Mouse (Mus musculus) ES-Bruce4 (cell line): Measurements from ENCODE around the gene Cnmd. TPM values are rescaled to one million over a fixed set of nuclear protein-coding genes. Genes with fewer than 3 reads are reported as not detected.
A peak's percentile ranks its signal among the peaks of the same experiment; 100 is the strongest.

ENCODE experiments used
- H3K27ac ChIP-seq: 2 replicates; pipeline ENCODE4 v1.5.1; 2012; ENCODE audit warnings: low read length, inconsistent platforms; ENCODE audit not compliant: insufficient read depth
- H3K27me3 ChIP-seq: 2 replicates; pipeline ENCODE4 v1.6.1; 2012; ENCODE audit warnings: mild to moderate bottlenecking, low read length, inconsistent platforms; ENCODE audit not compliant: control insufficient read depth, poor library complexity, insufficient read depth, severe bottlenecking
- H3K36me3 ChIP-seq: 2 replicates; pipeline ENCODE4 v1.6.1; 2012; ENCODE audit warnings: inconsistent platforms, mild to moderate bottlenecking, low read length, moderate library complexity; ENCODE audit not compliant: control insufficient read depth, poor library complexity, insufficient read depth, severe bottlenecking
- H3K4me1 ChIP-seq: one replicate; pipeline ENCODE4 v1.8.1; 2011; ENCODE audit warnings: low read length; ENCODE audit not compliant: control insufficient read depth, insufficient read depth
- H3K4me3 ChIP-seq: 2 replicates; pipeline ENCODE4 v1.5.1; 2011; ENCODE audit warnings: low read depth, mild to moderate bottlenecking, low read length
- H3K9ac ChIP-seq: 2 replicates; pipeline ENCODE4 v1.6.1; 2012; ENCODE audit warnings: low read depth, mild to moderate bottlenecking, inconsistent platforms; ENCODE audit not compliant: poor library complexity, severe bottlenecking
- H3K9me3 ChIP-seq: replicated peaks from 2 replicates; pipeline ENCODE4 v1.6.1; 2012; ENCODE audit warnings: mild to moderate bottlenecking, low read length, inconsistent platforms; ENCODE audit not compliant: control insufficient read depth, poor library complexity, insufficient read depth, severe bottlenecking
- CTCF ChIP-seq: IDR thresholded peaks from one replicate; pipeline ENCODE4 v1.8.1; 2011; ENCODE audit warnings: low read depth, low read length
- EP300 ChIP-seq: IDR thresholded peaks from 2 replicates; pipeline ENCODE4 v1.6.1; 2011; ENCODE audit warnings: low read depth, low read length; ENCODE audit not compliant: insufficient read depth
- POLR2A ChIP-seq: IDR thresholded peaks from one replicate; pipeline ENCODE4 v1.8.1; 2011; ENCODE audit warnings: low read length; ENCODE audit not compliant: insufficient read depth
- polyA plus RNA-seq: library from polyadenylated mRNA; stranded (reverse); fragments of >200 nt; gene quantifications from 2 replicates; pipeline ENCODE4 v1.2.4, GENCODE M21; 2011; ENCODE audit warnings: low read depth; ENCODE audit not compliant: missing spikeins, insufficient read depth, insufficient read length

Cnmd gene
- polyA plus RNA-seq, 1 experiment, result not detected

- no peak overlapping the region for H3K4me3 ChIP-seq
- no peaks in the 10 kb centered on the region for H3K36me3 ChIP-seq
- H3K4me1 ChIP-seq, result no peaks in the 10 kb centered on the region
- H3K9me3 ChIP-seq, result no peaks in the 10 kb centered on the region
- no peak overlapping the region for H3K9ac ChIP-seq
- no peak for TF ChIP-seq POLR2A
- no peak for TF ChIP-seq EP300
- no peak for TF ChIP-seq CTCF
- H3K27ac ChIP-seq, result no peak overlapping the region
- no peaks in the 10 kb centered on the region for H3K27me3 ChIP-seq
These were observed 10.6 kb upstream of the Cnmd start for GRCm38 (mm10) chr14:79672567-79672966.

GRCm38 (mm10) chr14:79671008-79671407 lies 9.0 kb upstream of the Cnmd start:
- Histone ChIP-seq H3K27me3 (no peaks in the 10 kb centered on the region), H3K27ac (no peak overlapping the region), H3K36me3 (no peaks in the 10 kb centered on the region), H3K4me3 (no peak overlapping the region), H3K9me3 (no peaks in the 10 kb centered on the region), H3K4me1 (no peaks in the 10 kb centered on the region), H3K9ac (no peak overlapping the region)
- TF ChIP-seq POLR2A (no peak), EP300 (no peak), CTCF (no peak)

GRCm38 (mm10) chr14:79661005-79661917 lies 709 bp downstream of the Cnmd start:
- H3K36me3 ChIP-seq, result no peaks in the 10 kb centered on the region
- no peak overlapping the region for H3K9ac ChIP-seq
- no peak overlapping the region for H3K27ac ChIP-seq
- TF ChIP-seq CTCF (peak; percentile 79), EP300 (no peak), POLR2A (no peak)
- H3K4me3 ChIP-seq, result peak overlapping the region; percentile 54
- no peaks in the 10 kb centered on the region for H3K9me3 ChIP-seq
- H3K4me1 ChIP-seq, result no peaks in the 10 kb centered on the region
- H3K27me3 ChIP-seq, result 0 out of 2 replicates have a peak, but pooled peaks cover 4% of the 10 kb centered on the region

- Histone ChIP-seq H3K36me3 (no peaks in the 10 kb centered on the region), H3K4me1 (no peaks in the 10 kb centered on the region), H3K9ac (no peak overlapping the region), H3K27ac (no peak overlapping the region), H3K9me3 (no peaks in the 10 kb centered on the region), H3K27me3 (0 out of 2 replicates have a peak, but pooled peaks cover 4% of the 10 kb centered on the region), H3K4me3 (no peak overlapping the region)
- TF ChIP-seq EP300, result no peak
- TF ChIP-seq POLR2A, result no peak
- TF ChIP-seq CTCF, result no peak
These were observed 1.5 kb downstream of the Cnmd start for GRCm38 (mm10) chr14:79660467-79660866.

- H3K4me3 ChIP-seq, result no peak overlapping the region
- no peak overlapping the region for H3K27ac ChIP-seq
- no peaks in the 10 kb centered on the region for H3K4me1 ChIP-seq
- H3K36me3 ChIP-seq, result no peaks in the 10 kb centered on the region
- TF ChIP-seq EP300 (no peak), POLR2A (no peak), CTCF (no peak)
- H3K9ac ChIP-seq, result no peak overlapping the region
- no peaks in the 10 kb centered on the region for H3K9me3 ChIP-seq
- 0 out of 2 replicates have a peak, but pooled peaks cover 4% of the 10 kb centered on the region for H3K27me3 ChIP-seq
These were observed 3.0 kb downstream of the Cnmd start for GRCm38 (mm10) chr14:79658748-79659508.

GRCm38 (mm10) chr14:79658286-79658685 lies 3.7 kb downstream of the Cnmd start:
- 0 out of 2 replicates have a peak, but pooled peaks cover 4% of the 10 kb centered on the region for H3K27me3 ChIP-seq
- no peak overlapping the region for H3K4me3 ChIP-seq
- no peaks in the 10 kb centered on the region for H3K4me1 ChIP-seq
- no peak overlapping the region for H3K9ac ChIP-seq
- H3K9me3 ChIP-seq, result no peaks in the 10 kb centered on the region
- H3K27ac ChIP-seq, result no peak overlapping the region
- TF ChIP-seq CTCF, result no peak
- no peak for TF ChIP-seq POLR2A
- TF ChIP-seq EP300, result no peak
- no peaks in the 10 kb centered on the region for H3K36me3 ChIP-seq
